Mouse (Mus musculus) ES-Bruce4 (cell line): ENCODE data around the gene Akap13. TPM values are rescaled to one million over a fixed set of nuclear protein-coding genes. Genes with fewer than 3 reads are reported as not detected.

Source experiments
- H3K27ac ChIP-seq: 2 replicates; pipeline ENCODE4 v1.5.1; 2012; ENCODE audit warnings: low read length, inconsistent platforms; ENCODE audit not compliant: insufficient read depth
- H3K27me3 ChIP-seq: 2 replicates; pipeline ENCODE4 v1.6.1; 2012; ENCODE audit warnings: mild to moderate bottlenecking, low read length, inconsistent platforms; ENCODE audit not compliant: control insufficient read depth, poor library complexity, insufficient read depth, severe bottlenecking
- H3K36me3 ChIP-seq: 2 replicates; pipeline ENCODE4 v1.6.1; 2012; ENCODE audit warnings: inconsistent platforms, mild to moderate bottlenecking, low read length, moderate library complexity; ENCODE audit not compliant: control insufficient read depth, poor library complexity, insufficient read depth, severe bottlenecking
- H3K4me1 ChIP-seq: one replicate; pipeline ENCODE4 v1.8.1; 2011; ENCODE audit warnings: low read length; ENCODE audit not compliant: control insufficient read depth, insufficient read depth
- H3K4me3 ChIP-seq: 2 replicates; pipeline ENCODE4 v1.5.1; 2011; ENCODE audit warnings: low read depth, mild to moderate bottlenecking, low read length
- H3K9ac ChIP-seq: 2 replicates; pipeline ENCODE4 v1.6.1; 2012; ENCODE audit warnings: low read depth, mild to moderate bottlenecking, inconsistent platforms; ENCODE audit not compliant: poor library complexity, severe bottlenecking
- H3K9me3 ChIP-seq: replicated peaks from 2 replicates; pipeline ENCODE4 v1.6.1; 2012; ENCODE audit warnings: mild to moderate bottlenecking, low read length, inconsistent platforms; ENCODE audit not compliant: control insufficient read depth, poor library complexity, insufficient read depth, severe bottlenecking
- CTCF ChIP-seq: IDR thresholded peaks from one replicate; pipeline ENCODE4 v1.8.1; 2011; ENCODE audit warnings: low read depth, low read length
- EP300 ChIP-seq: IDR thresholded peaks from 2 replicates; pipeline ENCODE4 v1.6.1; 2011; ENCODE audit warnings: low read depth, low read length; ENCODE audit not compliant: insufficient read depth
- POLR2A ChIP-seq: IDR thresholded peaks from one replicate; pipeline ENCODE4 v1.8.1; 2011; ENCODE audit warnings: low read length; ENCODE audit not compliant: insufficient read depth
- polyA plus RNA-seq: library from polyadenylated mRNA; stranded (reverse); fragments of >200 nt; gene quantifications from 2 replicates; pipeline ENCODE4 v1.2.4, GENCODE M21; 2011; ENCODE audit warnings: low read depth; ENCODE audit not compliant: missing spikeins, insufficient read depth, insufficient read length

Akap13 gene
- polyA plus RNA-seq, 1 experiment, result 27.4 TPM

GRCm38 (mm10) chr7:75620395-75620960 is 165.1 kb downstream of the Akap13 start:
- Histone ChIP-seq H3K4me1 (no peaks in the 10 kb centered on the region), H3K9ac (no peak overlapping the region), H3K36me3 (no peaks in the 10 kb centered on the region), H3K9me3 (no peaks in the 10 kb centered on the region), H3K4me3 (no peak overlapping the region), H3K27me3 (no peaks in the 10 kb centered on the region), H3K27ac (no peak overlapping the region)
- TF ChIP-seq EP300 (no peak), POLR2A (no peak), CTCF (no peak)

DNA sequence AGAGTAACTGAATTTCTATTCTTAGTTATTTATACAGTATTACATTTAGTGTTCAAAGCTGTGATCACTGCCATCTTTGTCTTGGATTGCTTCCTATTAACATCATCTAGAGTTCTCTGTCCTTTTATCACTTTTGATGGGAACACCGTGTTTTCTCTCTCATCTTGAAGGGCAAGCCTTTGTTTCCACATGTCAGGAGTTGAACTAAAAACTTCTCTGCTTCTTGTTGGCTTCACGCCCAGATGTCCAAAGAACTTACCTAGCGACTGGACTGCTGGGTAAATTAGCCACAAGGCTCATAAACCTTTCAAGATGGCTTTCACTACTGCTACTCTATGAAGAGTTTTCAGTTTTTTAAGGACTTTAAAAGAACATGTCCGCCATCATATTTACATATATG is 165.6 kb downstream of the Akap13 start:
- no peaks in the 10 kb centered on the region for H3K27me3 ChIP-seq
- H3K9ac ChIP-seq, result no peak overlapping the region
- TF ChIP-seq POLR2A (no peak), CTCF (no peak), EP300 (no peak)
- no peaks in the 10 kb centered on the region for H3K9me3 ChIP-seq
- H3K27ac ChIP-seq, result no peak overlapping the region
- no peaks in the 10 kb centered on the region for H3K36me3 ChIP-seq
- H3K4me3 ChIP-seq, result no peak overlapping the region
- H3K4me1 ChIP-seq, result no peaks in the 10 kb centered on the region

DNA sequence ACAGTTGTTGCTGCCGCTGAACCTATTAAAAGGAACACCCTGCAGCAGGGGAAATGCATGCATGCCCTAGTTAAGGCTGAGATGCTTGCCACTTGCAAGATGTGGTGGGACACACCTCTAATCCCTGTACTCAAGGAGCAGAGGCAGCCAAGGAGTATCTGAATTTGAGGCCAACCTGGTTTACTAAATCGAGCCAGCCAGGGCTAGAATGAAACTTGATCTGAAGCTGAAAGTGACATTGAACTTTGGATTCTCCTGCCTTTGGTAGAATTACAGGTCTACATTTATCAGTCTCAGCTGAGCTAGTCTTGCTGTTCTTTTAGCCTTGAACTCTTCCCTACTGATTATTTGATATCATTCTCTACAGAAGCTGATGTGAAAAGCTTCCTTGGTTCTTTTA is 172.5 kb downstream of the Akap13 start:
- no peak overlapping the region for H3K4me3 ChIP-seq
- H3K9ac ChIP-seq, result no peak overlapping the region
- H3K27ac ChIP-seq, result no peak overlapping the region
- no peaks in the 10 kb centered on the region for H3K36me3 ChIP-seq
- no peaks in the 10 kb centered on the region for H3K27me3 ChIP-seq
- TF ChIP-seq POLR2A (no peak), EP300 (no peak), CTCF (no peak)
- H3K9me3 ChIP-seq, result no peaks in the 10 kb centered on the region
- no peaks in the 10 kb centered on the region for H3K4me1 ChIP-seq

DNA sequence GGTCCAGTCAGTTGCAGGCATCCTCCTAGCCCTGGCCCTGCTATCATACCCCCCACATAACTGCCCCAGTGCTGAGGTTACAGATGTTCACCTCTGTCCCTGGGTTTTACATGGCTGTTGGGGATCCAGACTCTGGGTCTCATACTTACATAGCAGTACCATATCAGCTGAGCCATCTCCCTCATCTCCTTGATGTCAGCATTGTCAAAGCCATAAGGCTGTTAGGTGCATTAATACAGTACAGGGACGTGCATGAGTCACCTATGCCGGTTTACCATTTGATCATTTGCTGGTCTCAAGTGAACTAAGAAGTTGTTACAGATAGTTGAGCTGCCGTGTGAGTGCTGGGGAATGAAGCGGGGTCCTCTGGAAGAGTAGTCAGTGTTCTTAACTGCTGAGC is 174.3 kb downstream of the Akap13 start:
- Histone ChIP-seq H3K4me3 (no peak overlapping the region), H3K27me3 (no peaks in the 10 kb centered on the region), H3K9ac (no peak overlapping the region), H3K9me3 (no peaks in the 10 kb centered on the region), H3K36me3 (no peaks in the 10 kb centered on the region), H3K27ac (no peak overlapping the region), H3K4me1 (peaks cover 1% of the 10 kb centered on the region)
- no peak for TF ChIP-seq CTCF
- no peak for TF ChIP-seq EP300
- no peak for TF ChIP-seq POLR2A

DNA sequence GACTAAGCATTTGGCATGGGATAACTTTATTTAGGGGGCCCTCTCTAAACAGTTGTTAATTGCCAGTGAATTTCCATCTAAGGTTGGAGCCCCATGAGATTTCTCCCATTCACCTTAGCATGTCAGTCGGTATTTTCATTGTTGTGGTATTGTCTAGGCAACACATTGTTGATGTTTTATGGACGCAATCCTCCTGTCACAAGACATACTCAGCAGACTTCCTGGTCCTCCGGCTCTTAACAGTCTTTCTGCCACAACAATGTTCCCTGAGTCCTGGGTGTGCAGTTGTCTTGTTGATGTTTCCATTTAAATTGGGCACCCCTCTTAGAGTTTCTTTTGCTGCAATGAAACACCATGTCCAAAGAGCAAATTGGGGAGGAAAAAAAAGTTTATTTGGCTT is 177.6 kb downstream of the Akap13 start:
- TF ChIP-seq EP300 (no peak), POLR2A (no peak), CTCF (no peak)
- H3K9ac ChIP-seq, result no peak overlapping the region
- no peak overlapping the region for H3K4me3 ChIP-seq
- H3K27ac ChIP-seq, result no peak overlapping the region
- no peaks in the 10 kb centered on the region for H3K9me3 ChIP-seq
- H3K4me1 ChIP-seq, result peaks cover 1% of the 10 kb centered on the region
- H3K36me3 ChIP-seq, result no peaks in the 10 kb centered on the region
- H3K27me3 ChIP-seq, result no peaks in the 10 kb centered on the region

- no peaks in the 10 kb centered on the region for H3K36me3 ChIP-seq
- TF ChIP-seq POLR2A, result no peak
- no peak for TF ChIP-seq EP300
- TF ChIP-seq CTCF, result no peak
- H3K27ac ChIP-seq, result no peak overlapping the region
- no peaks in the 10 kb centered on the region for H3K9me3 ChIP-seq
- no peak overlapping the region for H3K9ac ChIP-seq
- H3K4me3 ChIP-seq, result no peak overlapping the region
- peaks cover 1% of the 10 kb centered on the region for H3K4me1 ChIP-seq
- H3K27me3 ChIP-seq, result no peaks in the 10 kb centered on the region
Observed at GRCm38 (mm10) chr7:75633393-75633792, 178.1 kb downstream of the Akap13 start.
